Mouse (Mus musculus) lung, embryonic 14.5 days (tissue): ENCODE measurements at regions not wholly inside any gene's neighbourhood (a gene's known extent, or its start where the extent isn't known, plus 50 kb on each side); places are given as distances from the start of the nearest gene placed in this dataset.

Source experiments
- ATAC-seq: fragments of 200-750 bp; cut with Nextera tagmentation; 2 replicates; pipeline ENCODE4 v1.8.0; 2017; ENCODE audit warnings: mild to moderate bottlenecking, moderate TSS enrichment, moderate library complexity; ENCODE audit not compliant: insufficient read depth
- DNase-seq: peaks from one replicate; pipeline ENCODE4 v3.0.0-alpha.2; 2015
- H3K27ac ChIP-seq: fragments of 300-500 bp; sonication (generic); 2 replicates; pipeline ENCODE4 v1.5.1; 2014; ENCODE audit warnings: low read depth, mild to moderate bottlenecking, moderate library complexity
- H3K27me3 ChIP-seq: fragments of 300-500 bp; sonication (generic); 2 replicates; pipeline ENCODE4 v1.6.1; 2014; ENCODE audit warnings: low read length, control low read depth; ENCODE audit not compliant: insufficient read depth
- H3K36me3 ChIP-seq: fragments of 300-500 bp; sonication (generic); 2 replicates; pipeline ENCODE4 v1.6.1; 2014; ENCODE audit warnings: control low read depth; ENCODE audit not compliant: insufficient read depth
- H3K4me1 ChIP-seq: fragments of 300-500 bp; sonication (generic); 2 replicates; pipeline ENCODE4 v1.6.1; 2014; ENCODE audit warnings: antibody characterized with exemption, control low read depth; ENCODE audit not compliant: insufficient read depth
- H3K4me2 ChIP-seq: fragments of 300-500 bp; sonication (generic); 2 replicates; pipeline ENCODE4 v1.6.1; 2014; ENCODE audit warnings: mild to moderate bottlenecking
- H3K4me3 ChIP-seq: fragments of 300-500 bp; sonication (generic); 2 replicates; pipeline ENCODE4 v1.5.1; 2014; ENCODE audit warnings: low read depth, low read length
- H3K9ac ChIP-seq: fragments of 300-500 bp; sonication (generic); 2 replicates; pipeline ENCODE4 v1.6.1; 2014
- H3K9me3 ChIP-seq: fragments of 300-500 bp; sonication (generic); 2 replicates; pipeline ENCODE4 v1.6.1; 2016; ENCODE audit warnings: low read depth, low read length, control low read depth
- CTCF ChIP-seq: IDR thresholded peaks from 2 replicates; pipeline ENCODE4 v1.5.1; 2016; ENCODE audit warnings: antibody characterized with exemption, low read depth
- WGBS: fragments of 180-500 bp; shearing (Covaris S2); extraction: QIAGEN DNeasy Blood & Tissue Kit; methylation state at CpG from one replicate; pipeline ENCODE4 v1.1.7; 2014; 5-methylcytosine and 5-hydroxymethylcytosine counted together

- ATAC-seq (peak; percentile 65; the same call in 1 of the 2 replicates), DNase-seq (no peak)
- Histone ChIP-seq H3K4me2 (peak overlapping the region; percentile 23; the same call in 1 of the 2 replicates), H3K9ac (no peak overlapping the region), H3K27ac (no peak overlapping the region; the same call in 1 of the 2 replicates), H3K36me3 (no peaks in the 10 kb centered on the region), H3K4me1 (no peaks in the 10 kb centered on the region), H3K4me3 (no peak overlapping the region), H3K9me3 (no peaks in the 10 kb centered on the region), H3K27me3 (no peaks in the 10 kb centered on the region)
- 36% methylated on average over 2 of the region's 2 CpGs for WGBS
- TF ChIP-seq CTCF: no peak
Observed at GRCm38 (mm10) chr2:103893805-103894204, 64.0 kb upstream of the Lmo2 start.

- H3K27ac ChIP-seq: peak overlapping the region; percentile 30; the same call in 1 of the 2 replicates
- WGBS: 60% methylated on average over 12 of the region's 12 CpGs
- H3K4me2 ChIP-seq: no peak overlapping the region
- no peak for ATAC-seq
- H3K9ac ChIP-seq: no peak overlapping the region; the same call in 1 of the 2 replicates
- no peaks in the 10 kb centered on the region for H3K4me1 ChIP-seq
- H3K9me3 ChIP-seq: no peaks in the 10 kb centered on the region
- H3K27me3 ChIP-seq: no peaks in the 10 kb centered on the region
- TF ChIP-seq CTCF: no peak
- no peaks in the 10 kb centered on the region for H3K36me3 ChIP-seq
- H3K4me3 ChIP-seq: no peak overlapping the region
- DNase-seq: no peak
Observed at GRCm38 (mm10) chr2:103894981-103895676, 62.7 kb upstream of the Lmo2 start.

GRCm38 (mm10) chr2:103896160-103896559, 61.6 kb upstream of the Lmo2 start:
- H3K27me3 ChIP-seq: no peaks in the 10 kb centered on the region
- no peaks in the 10 kb centered on the region for H3K36me3 ChIP-seq
- H3K9ac ChIP-seq: no peak overlapping the region
- no peaks in the 10 kb centered on the region; the same call in 1 of the 2 replicates for H3K4me1 ChIP-seq
- no peak overlapping the region for H3K4me2 ChIP-seq
- no peak overlapping the region for H3K4me3 ChIP-seq
- DNase-seq (no peak), ATAC-seq (peak; percentile 10; the same call in 1 of the 2 replicates)
- H3K9me3 ChIP-seq: no peaks in the 10 kb centered on the region
- no peak for TF ChIP-seq CTCF
- peak overlapping the region; percentile 25; the same call in 1 of the 2 replicates for H3K27ac ChIP-seq
- 28% methylated on average over 5 of the region's 5 CpGs for WGBS

GRCm38 (mm10) chr2:103896814-103897213, 61.0 kb upstream of the Lmo2 start:
- H3K9me3 ChIP-seq: no peaks in the 10 kb centered on the region
- H3K4me1 ChIP-seq: no peaks in the 10 kb centered on the region; the same call in 1 of the 2 replicates
- no peak for DNase-seq
- H3K36me3 ChIP-seq: no peaks in the 10 kb centered on the region
- H3K27ac ChIP-seq: no peak overlapping the region
- no peak overlapping the region for H3K9ac ChIP-seq
- H3K27me3 ChIP-seq: no peaks in the 10 kb centered on the region
- no peak overlapping the region for H3K4me2 ChIP-seq
- WGBS: 19% methylated on average over 3 of the region's 3 CpGs
- no peak overlapping the region for H3K4me3 ChIP-seq
- no peak for TF ChIP-seq CTCF
- no peak for ATAC-seq

GRCm38 (mm10) chr2:103899713-103900112, 58.1 kb upstream of the Lmo2 start:
- DNase-seq (no peak), ATAC-seq (no peak)
- Histone ChIP-seq H3K4me2 (no peak overlapping the region), H3K27ac (no peak overlapping the region), H3K36me3 (no peaks in the 10 kb centered on the region), H3K9me3 (no peaks in the 10 kb centered on the region), H3K27me3 (no peaks in the 10 kb centered on the region), H3K4me3 (no peak overlapping the region), H3K9ac (no peak overlapping the region), H3K4me1 (no peaks in the 10 kb centered on the region; the same call in 1 of the 2 replicates)
- 73% methylated on average over 6 of the region's 6 CpGs for WGBS
- no peak for TF ChIP-seq CTCF

- DNase-seq (no peak), ATAC-seq (no peak)
- no peaks in the 10 kb centered on the region for H3K36me3 ChIP-seq
- H3K27me3 ChIP-seq: no peaks in the 10 kb centered on the region
- H3K4me2 ChIP-seq: no peak overlapping the region
- 52% methylated on average over 5 of the region's 5 CpGs for WGBS
- TF ChIP-seq CTCF: no peak
- no peaks in the 10 kb centered on the region for H3K9me3 ChIP-seq
- no peak overlapping the region for H3K27ac ChIP-seq
- H3K4me1 ChIP-seq: no peaks in the 10 kb centered on the region; the same call in 1 of the 2 replicates
- H3K9ac ChIP-seq: no peak overlapping the region
- H3K4me3 ChIP-seq: no peak overlapping the region
Observed at GRCm38 (mm10) chr2:103900384-103900783, 57.4 kb upstream of the Lmo2 start.

GRCm38 (mm10) chr2:103901457-103901856, 56.3 kb upstream of the Lmo2 start:
- Histone ChIP-seq H3K4me1 (no peaks in the 10 kb centered on the region; the same call in 1 of the 2 replicates), H3K36me3 (no peaks in the 10 kb centered on the region), H3K4me2 (no peak overlapping the region), H3K9me3 (no peaks in the 10 kb centered on the region), H3K9ac (no peak overlapping the region), H3K27me3 (no peaks in the 10 kb centered on the region), H3K4me3 (no peak overlapping the region), H3K27ac (0 out of 2 replicates have a peak overlapping the region, but pooled peaks have one; percentile 46)
- 50% methylated on average over 1 of the region's 1 CpGs for WGBS
- no peak for TF ChIP-seq CTCF
- DNase-seq: peak; percentile 76
- peak; percentile 61; the same call in 1 of the 2 replicates for ATAC-seq
